Mouse (Mus musculus): ENCODE data around the gene AB124611. TPM values are rescaled to one million over a fixed set of nuclear protein-coding genes. Genes with fewer than 3 reads are reported as not detected.
A peak's percentile ranks its signal among the peaks of the same experiment; 100 is the strongest.

AB124611 gene
- total and polyA plus RNA-seq, 2 experiments from 2014 or later = 0.15 to 1.00 TPM

DNA sequence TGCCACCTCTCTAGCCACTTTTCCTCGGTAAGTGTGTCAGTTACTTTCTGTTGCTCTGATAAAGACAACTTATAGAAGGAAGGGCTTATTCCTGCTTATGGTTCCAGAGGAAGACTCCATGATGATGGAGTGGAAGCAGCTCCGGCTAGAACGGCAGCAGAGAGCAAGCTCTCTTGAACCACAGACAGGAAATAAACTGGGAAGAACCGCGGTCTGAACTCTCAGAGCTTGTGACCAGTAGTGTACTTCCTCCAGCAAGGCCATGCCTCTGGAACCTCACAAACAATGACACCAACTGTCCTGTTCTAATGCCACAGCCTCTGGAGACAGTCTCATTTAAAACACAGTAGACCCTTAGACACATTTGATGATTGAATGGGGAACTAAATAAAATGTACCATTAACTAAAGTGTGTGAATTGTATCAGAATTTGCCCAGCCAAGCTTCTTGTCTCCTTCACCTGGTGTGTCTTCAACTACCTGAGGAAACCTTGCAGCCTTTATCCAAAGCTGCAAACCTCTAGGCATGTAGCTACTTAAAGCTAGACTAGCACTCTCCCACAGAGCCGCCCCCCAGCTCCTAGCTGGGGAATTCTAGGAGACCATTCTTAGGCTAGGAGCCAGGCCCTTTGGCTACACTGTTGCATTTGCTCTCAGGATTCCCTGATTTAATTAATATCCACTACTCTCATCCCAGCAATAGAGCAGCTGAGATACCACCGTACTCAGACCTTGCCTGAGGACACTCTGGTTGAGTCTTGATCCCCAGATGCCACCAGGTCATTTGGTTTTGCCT is 637 bp upstream of the AB124611 start:
- H3K4me2 ChIP-seq (ENCODE audit: low read depth, low read length) = no peak overlapping the region
- no peaks in the 10 kb centered on the region for H3K4me1 ChIP-seq (ENCODE audit: control insufficient read depth, insufficient read depth)
- ATAC-seq (ENCODE audit: insufficient read depth, low read depth) (no peak), DNase-seq (ENCODE audit: low spot score) (no peak)
- TF ChIP-seq CTCF (IDR thresholded peaks at IDR 0.05; ENCODE audit: low read depth) (no peak), EP300 (IDR thresholded peaks at IDR 0.05; ENCODE audit: low read depth) (no peak)
- no peaks in the 10 kb centered on the region for H3K36me3 ChIP-seq (replicated peaks; ENCODE audit: control insufficient read depth, insufficient read depth, low read length)
- H3K9ac ChIP-seq (replicated peaks; ENCODE audit: low read depth, low read length) = no peak overlapping the region
- H3K4me3 ChIP-seq (ENCODE audit: low read depth, low read length) = no peak overlapping the region
- WGBS = 71% methylated on average over 7 of the region's 7 CpGs
- H3K27me3 ChIP-seq (ENCODE audit: control insufficient read depth, insufficient read depth, low read length) = no peaks in the 10 kb centered on the region
- no peaks in the 10 kb centered on the region for H3K9me3 ChIP-seq (replicated peaks; ENCODE audit: control insufficient read depth, low read length)
- no peak overlapping the region for H3K27ac ChIP-seq (ENCODE audit: low read depth)

GRCm38 (mm10) chr9:21526634-21526944 is 613 bp downstream of the AB124611 start:
- ATAC-seq (ENCODE audit: insufficient read depth, low read depth) = no peak
- H3K36me3 ChIP-seq (replicated peaks; ENCODE audit: control insufficient read depth, insufficient read depth, low read length) = no peaks in the 10 kb centered on the region
- H3K9me3 ChIP-seq (replicated peaks; ENCODE audit: control insufficient read depth, low read length) = no peaks in the 10 kb centered on the region
- no peaks in the 10 kb centered on the region for H3K27me3 ChIP-seq (ENCODE audit: control insufficient read depth, insufficient read depth, low read length)
- 45% methylated on average over 3 of the region's 3 CpGs for WGBS
- no peak overlapping the region for H3K4me3 ChIP-seq (ENCODE audit: low read depth, low read length)
- no peak for DNase-seq (ENCODE audit: low spot score)
- 0 out of 2 replicates have a peak overlapping the region, but pooled peaks have one; percentile 34 for H3K27ac ChIP-seq (ENCODE audit: low read depth)
- TF ChIP-seq EP300 (IDR thresholded peaks at IDR 0.05; ENCODE audit: low read depth) (no peak), CTCF (IDR thresholded peaks at IDR 0.05; ENCODE audit: low read depth) (no peak)
- no peak overlapping the region for H3K9ac ChIP-seq (replicated peaks; ENCODE audit: low read depth, low read length)
- peak overlapping the region; percentile 42; the same call in 1 of the 2 replicates for H3K4me2 ChIP-seq (ENCODE audit: low read depth, low read length)
- H3K4me1 ChIP-seq (ENCODE audit: control insufficient read depth, insufficient read depth) = no peaks in the 10 kb centered on the region

GRCm38 (mm10) chr9:21527100-21527801 is 1.3 kb downstream of the AB124611 start:
- Histone ChIP-seq H3K36me3 (replicated peaks; ENCODE audit: control insufficient read depth, insufficient read depth, low read length) (no peaks in the 10 kb centered on the region), H3K9me3 (replicated peaks; ENCODE audit: control insufficient read depth, low read length) (no peaks in the 10 kb centered on the region), H3K4me2 (ENCODE audit: low read depth, low read length) (no peak overlapping the region), H3K4me3 (ENCODE audit: low read depth, low read length) (no peak overlapping the region), H3K27me3 (ENCODE audit: control insufficient read depth, insufficient read depth, low read length) (no peaks in the 10 kb centered on the region), H3K27ac (ENCODE audit: low read depth) (no peak overlapping the region), H3K9ac (replicated peaks; ENCODE audit: low read depth, low read length) (no peak overlapping the region), H3K4me1 (ENCODE audit: control insufficient read depth, insufficient read depth) (no peaks in the 10 kb centered on the region)
- DNase-seq (ENCODE audit: low spot score) = no peak
- no peak for ATAC-seq (ENCODE audit: insufficient read depth, low read depth)
- WGBS = 100% methylated on average over 1 of the region's 2 CpGs
- no peak for TF ChIP-seq CTCF (IDR thresholded peaks at IDR 0.05; ENCODE audit: low read depth)
- no peak for TF ChIP-seq EP300 (IDR thresholded peaks at IDR 0.05; ENCODE audit: low read depth)

- 33% methylated on average over 1 of the region's 1 CpGs for WGBS
- Histone ChIP-seq H3K36me3 (replicated peaks; ENCODE audit: control insufficient read depth, insufficient read depth, low read length) (no peaks in the 10 kb centered on the region), H3K4me3 (ENCODE audit: low read depth, low read length) (no peak overlapping the region), H3K27ac (ENCODE audit: low read depth) (no peak overlapping the region), H3K27me3 (ENCODE audit: control insufficient read depth, insufficient read depth, low read length) (no peaks in the 10 kb centered on the region), H3K4me2 (ENCODE audit: low read depth, low read length) (no peak overlapping the region), H3K9ac (replicated peaks; ENCODE audit: low read depth, low read length) (no peak overlapping the region), H3K9me3 (replicated peaks; ENCODE audit: control insufficient read depth, low read length) (no peaks in the 10 kb centered on the region), H3K4me1 (ENCODE audit: control insufficient read depth, insufficient read depth) (no peaks in the 10 kb centered on the region)
- ATAC-seq (ENCODE audit: insufficient read depth, low read depth) (no peak), DNase-seq (ENCODE audit: low spot score) (no peak)
- no peak for TF ChIP-seq EP300 (IDR thresholded peaks at IDR 0.05; ENCODE audit: low read depth)
- no peak for TF ChIP-seq CTCF (IDR thresholded peaks at IDR 0.05; ENCODE audit: low read depth)
Observed at GRCm38 (mm10) chr9:21527917-21528324, 1.9 kb downstream of the AB124611 start.

DNA sequence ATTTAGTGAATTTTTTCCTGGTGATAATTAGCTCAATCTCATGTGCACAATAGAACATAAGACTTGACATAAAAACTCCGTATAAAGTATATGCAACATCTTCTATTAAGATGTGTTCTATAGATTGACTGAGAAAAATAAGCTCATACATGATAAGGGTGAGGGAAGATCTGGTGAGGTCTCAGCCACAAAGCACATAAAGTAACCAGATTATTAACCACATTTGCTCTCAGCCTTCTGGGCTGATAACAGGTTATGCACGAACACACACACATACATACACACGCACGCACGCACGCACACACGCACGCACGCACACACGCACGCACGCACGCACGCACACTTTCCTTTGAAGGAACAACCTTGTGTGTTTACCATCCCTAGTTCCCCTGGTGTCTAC is 10.5 kb downstream of the AB124611 start:
- WGBS = 87% methylated on average over 14 of the region's 14 CpGs
- Histone ChIP-seq H3K27me3 (ENCODE audit: control insufficient read depth, insufficient read depth, low read length) (no peaks in the 10 kb centered on the region), H3K27ac (ENCODE audit: low read depth) (no peak overlapping the region), H3K9me3 (replicated peaks; ENCODE audit: control insufficient read depth, low read length) (no peaks in the 10 kb centered on the region), H3K4me1 (ENCODE audit: control insufficient read depth, insufficient read depth) (no peaks in the 10 kb centered on the region), H3K36me3 (replicated peaks; ENCODE audit: control insufficient read depth, insufficient read depth, low read length) (no peaks in the 10 kb centered on the region), H3K4me3 (ENCODE audit: low read depth, low read length) (no peak overlapping the region), H3K4me2 (ENCODE audit: low read depth, low read length) (no peak overlapping the region), H3K9ac (replicated peaks; ENCODE audit: low read depth, low read length) (no peak overlapping the region)
- DNase-seq (ENCODE audit: low spot score) (no peak), ATAC-seq (ENCODE audit: insufficient read depth, low read depth) (no peak)
- TF ChIP-seq EP300 (IDR thresholded peaks at IDR 0.05; ENCODE audit: low read depth) (no peak), CTCF (IDR thresholded peaks at IDR 0.05; ENCODE audit: low read depth) (no peak)
